ENCODE assay signal across 8 mouse cellular contexts in the genomic region with DNA sequence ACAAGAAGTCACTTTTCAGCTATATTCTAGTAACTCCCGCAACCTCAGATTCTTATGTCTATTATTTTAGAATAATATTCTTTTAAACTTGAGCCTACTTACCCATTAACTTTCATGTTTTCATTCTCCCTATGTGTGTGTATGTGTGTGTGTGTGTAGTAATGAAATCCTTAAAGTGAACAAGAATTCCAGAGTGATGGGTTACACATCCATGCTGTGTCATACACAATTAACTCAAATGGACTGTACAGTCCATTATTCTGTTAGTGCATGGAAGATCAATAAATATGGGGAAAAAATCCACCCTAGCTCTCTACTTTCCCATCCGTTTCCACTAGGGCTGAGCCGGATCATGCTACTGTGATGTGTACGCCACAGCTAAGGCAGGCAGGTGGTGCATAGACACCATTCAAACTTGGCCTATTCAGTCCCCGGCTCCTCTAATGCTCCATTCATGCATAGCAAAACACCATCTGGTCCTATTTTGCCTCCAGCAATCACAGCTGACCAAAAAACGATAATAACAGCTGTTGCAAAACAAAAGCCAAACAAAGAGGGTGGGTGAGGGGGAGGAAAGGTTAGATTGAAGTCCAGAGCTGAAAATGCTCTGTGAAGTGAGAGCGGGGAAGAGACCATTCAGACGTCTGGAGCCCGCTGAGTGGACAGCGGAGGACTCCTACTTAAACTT.
A peak's percentile ranks its signal among the peaks of the same experiment; 100 is the strongest.
DNase-seq lines count a peak whose midpoint lies in the region; ATAC-seq and TF ChIP-seq lines count a peak whose summit lies in the region.

No protein-coding gene starts in this region.

- ATAC-seq in hindbrain, postnatal 0 days, result peak; percentile 96
- peak; percentile 91 for ATAC-seq in midbrain, embryonic 14.5 days (ENCODE audit: low FRiP score, low TSS enrichment)
- no peak for ATAC-seq in monocyte, adult 5-6 weeks (replicated peaks; ENCODE audit: insufficient number of reproducible peaks, low FRiP score, low TSS enrichment, poor library complexity, severe bottlenecking)

- TF ChIP-seq POLR2A in heart, adult 2 months (IDR thresholded peaks at IDR 0.05; ENCODE audit: insufficient read depth, low read depth, low read length), result no peak

- peak; percentile 22 for TF ChIP-seq CTCF in heart, adult 2 months (IDR thresholded peaks at IDR 0.05)
- peak; percentile 65 for TF ChIP-seq CTCF in hindbrain, postnatal 0 days (IDR thresholded peaks at IDR 0.05; ENCODE audit: low read depth)

- TF ChIP-seq EP300 in heart, adult 2 months (IDR thresholded peaks at IDR 0.05; ENCODE audit: insufficient read depth, low read depth, low read length), result no peak

- H3K79me2 ChIP-seq in heart, adult 2 months (replicated peaks; ENCODE audit: control insufficient read depth, insufficient read depth, low read length), result no peaks in the 10 kb centered on the region

- no peak overlapping the region for H3K9ac ChIP-seq in heart, adult 2 months (ENCODE audit: low read depth, low read length)
- H3K9ac ChIP-seq in hindbrain, postnatal 0 days (replicated peaks; ENCODE audit: low read length), result no peak overlapping the region
- no peak overlapping the region for H3K9ac ChIP-seq in midbrain, embryonic 14.5 days (replicated peaks; ENCODE audit: low read length)

- H3K9me3 ChIP-seq in hindbrain, postnatal 0 days (ENCODE audit: low read length), result no peaks in the 10 kb centered on the region
- H3K9me3 ChIP-seq in midbrain, embryonic 14.5 days (ENCODE audit: control insufficient read depth, low read length), result no peaks in the 10 kb centered on the region

- DNase-seq in heart, adult 2 months, result peak in 1 of 2 experiments; percentile 3
- no peak for DNase-seq in heart, postnatal 25 days (ENCODE audit: low spot score)
- peak; percentile 53 for DNase-seq in embryo, embryonic 11.5 days (ENCODE audit: low read depth, low spot score)
- DNase-seq in hindbrain, postnatal 0 days (ENCODE audit: low spot score), result peak; percentile 88
- peak; percentile 84 for DNase-seq in midbrain, embryonic 14.5 days
- no peak for DNase-seq in adrenal gland, postnatal 4 days (ENCODE audit: low spot score in 2 of 2)
- no peak for DNase-seq in gastrocnemius, postnatal 10 days

- no peak overlapping the region for H3K4me3 ChIP-seq in heart, adult 2 months
- no peak overlapping the region for H3K4me3 ChIP-seq in hindbrain, postnatal 0 days (ENCODE audit: low read length)
- no peak overlapping the region for H3K4me3 ChIP-seq in midbrain, embryonic 14.5 days (replicated peaks; ENCODE audit: low read depth, low read length)

- no peaks in the 10 kb centered on the region for H3K27me3 ChIP-seq in heart, adult 2 months (ENCODE audit: control insufficient read depth, insufficient read depth, low read length)
- H3K27me3 ChIP-seq in hindbrain, postnatal 0 days (ENCODE audit: insufficient read depth, low read length), result no peaks in the 10 kb centered on the region
- H3K27me3 ChIP-seq in midbrain, embryonic 14.5 days (ENCODE audit: control insufficient read depth, insufficient read depth, low read length), result no peaks in the 10 kb centered on the region

- intact Hi-C loops in heart, adult 2 months (cut with DNase I), result no loop called here
- intact Hi-C loops in heart, postnatal 25 days (cut with DNase I), result no loop called here

- WGBS in heart, adult 2 months, result 58% methylated on average over 10 of the region's 10 CpGs
- 29% methylated on average over 10 of the region's 10 CpGs for WGBS in hindbrain, postnatal 0 days
- WGBS in midbrain, embryonic 14.5 days, result 9% methylated on average over 10 of the region's 10 CpGs

- H3K4me2 ChIP-seq in hindbrain, postnatal 0 days (ENCODE audit: low read depth, low read length), result 0 out of 2 replicates have a peak overlapping the region, but pooled peaks have one; percentile 6
- H3K4me2 ChIP-seq in midbrain, embryonic 14.5 days (ENCODE audit: low read length), result no peak overlapping the region

- no peaks in the 10 kb centered on the region for H3K36me3 ChIP-seq in heart, adult 2 months (ENCODE audit: control insufficient read depth, insufficient read depth, low read length)
- H3K36me3 ChIP-seq in hindbrain, postnatal 0 days (ENCODE audit: insufficient read depth, low read length), result peaks cover 7% of the 10 kb centered on the region; the same call in 1 of the 2 replicates
- peaks cover 15% of the 10 kb centered on the region for H3K36me3 ChIP-seq in midbrain, embryonic 14.5 days (ENCODE audit: control insufficient read depth, insufficient read depth, low read length)

- H3K27ac ChIP-seq in heart, adult 2 months, result no peak overlapping the region
- no peak overlapping the region for H3K27ac ChIP-seq in hindbrain, postnatal 0 days
- H3K27ac ChIP-seq in midbrain, embryonic 14.5 days (replicated peaks; ENCODE audit: low read depth, low read length), result peak overlapping the region; percentile 62

- no peaks in the 10 kb centered on the region for H3K4me1 ChIP-seq in heart, adult 2 months (ENCODE audit: control insufficient read depth, insufficient read depth, low read length)
- no peaks in the 10 kb centered on the region; the same call in 1 of the 2 replicates for H3K4me1 ChIP-seq in hindbrain, postnatal 0 days (ENCODE audit: insufficient read depth, low read length)
- H3K4me1 ChIP-seq in midbrain, embryonic 14.5 days (ENCODE audit: control insufficient read depth, insufficient read depth, low read length), result peaks cover 30% of the 10 kb centered on the region

Comparison
In these comparisons a context has a peak if more than half of its experiments do, and no peak if none do; other contexts are left out.
1. DNase-seq: peak in embryo, embryonic 11.5 days (single experiment), hindbrain, postnatal 0 days (single experiment) and midbrain, embryonic 14.5 days (single experiment); none in heart, postnatal 25 days (single experiment), adrenal gland, postnatal 4 days (0 of 2) and gastrocnemius, postnatal 10 days (single experiment).